Mouse (Mus musculus) gastrocnemius, postnatal 4 days (tissue): ENCODE measurements around the gene Olfr1259. TPM values are rescaled to one million over a fixed set of nuclear protein-coding genes. Genes with fewer than 3 reads are reported as not detected.
"Not testable (repeated sequence)": the region's sequence is repeated elsewhere in the genome, so short reads cannot be mapped to it uniquely, and the experiment has no call there.

Source experiments
- DNase-seq, 2 experiments: peaks; one replicate each; pipeline ENCODE4 v3.0.0; 2021 to 2022; ENCODE audit warnings: low spot score in 2 of 2, mixed read lengths in 2 of 2
- long read RNA-seq, 2 experiments: library from polyadenylated mRNA; stranded (forward); transcript quantifications; one replicate each; pipeline ENCODE4 v2.0.0; 2021
- total RNA-seq, 2 experiments: library from RNA; stranded (reverse); gene quantifications; 2 replicates each; pipeline ENCODE4 v1.2.3; 2021

The Olfr1259 gene
- total RNA-seq: not detected
- long read RNA-seq, experiment 1: 0 reads
- long read RNA-seq, experiment 2: 0 reads

DNA sequence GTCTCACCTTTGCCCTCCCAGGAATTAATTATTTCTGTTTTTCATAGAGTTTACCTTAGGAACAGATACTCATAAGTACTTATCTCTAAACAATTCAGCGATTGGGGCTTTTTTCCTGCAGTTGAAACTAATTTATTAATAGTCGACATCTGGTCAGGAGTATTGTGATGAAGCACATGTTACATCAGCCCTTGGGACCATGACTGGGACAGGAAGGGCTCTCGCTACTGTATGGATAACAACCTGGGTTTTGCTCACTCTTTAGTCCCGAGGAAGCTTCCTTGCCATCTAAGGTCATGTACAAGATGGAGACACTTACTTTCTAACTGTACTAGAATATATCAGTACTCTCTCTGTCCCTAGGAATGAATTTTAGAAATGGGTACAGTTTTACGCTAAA lies at the start of gene Olfr1259:
Gene Olfr1259, minus strand, starts transcription at position 101 of the 400 bp plus-strand sequence.
- DNase-seq: no peak

DNA sequence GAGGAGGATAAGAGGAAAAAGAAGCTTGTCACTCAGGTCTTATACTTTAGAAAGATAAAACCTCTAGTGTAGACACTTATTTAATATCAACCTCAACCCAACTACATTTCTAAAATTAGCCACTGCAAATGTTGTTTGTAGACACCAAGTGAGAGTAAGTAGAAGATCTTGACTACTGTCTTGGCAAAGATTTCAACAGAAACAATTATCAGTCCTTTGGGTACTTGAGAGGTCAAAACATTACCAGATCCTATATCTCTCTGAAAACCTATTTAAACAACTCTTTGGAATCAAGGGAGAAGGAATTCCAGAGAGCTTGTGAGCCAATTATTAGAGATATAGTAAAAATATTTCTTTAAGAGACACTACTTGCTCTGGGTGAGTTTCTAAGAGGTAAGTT lies 42.5 kb upstream of the Olfr1259 start, which contains the start of gene Olfr1261:
Gene Olfr1261, plus strand, starts transcription at position 301 of the 400 bp plus-strand sequence.
- DNase-seq: no peak

DNA sequence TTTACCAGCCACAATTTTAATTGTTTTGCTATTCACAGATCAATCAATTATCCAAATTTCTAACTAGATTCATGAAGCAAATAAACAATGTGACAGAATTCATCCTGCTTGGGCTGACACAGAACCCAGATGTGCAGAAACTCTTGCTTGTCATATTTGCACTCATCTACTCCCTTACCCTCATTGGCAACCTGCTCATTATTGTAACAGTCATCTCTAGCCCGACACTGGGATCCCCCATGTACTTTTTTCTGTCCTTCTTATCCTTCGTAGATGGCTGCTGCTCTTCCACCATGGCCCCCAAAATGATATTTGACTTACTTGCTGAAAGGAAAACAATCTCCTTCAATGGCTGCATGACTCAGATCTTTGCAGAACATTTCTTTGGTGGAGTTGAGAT lies 29.2 kb upstream of the Olfr1259 start:
- no peak for DNase-seq

DNA sequence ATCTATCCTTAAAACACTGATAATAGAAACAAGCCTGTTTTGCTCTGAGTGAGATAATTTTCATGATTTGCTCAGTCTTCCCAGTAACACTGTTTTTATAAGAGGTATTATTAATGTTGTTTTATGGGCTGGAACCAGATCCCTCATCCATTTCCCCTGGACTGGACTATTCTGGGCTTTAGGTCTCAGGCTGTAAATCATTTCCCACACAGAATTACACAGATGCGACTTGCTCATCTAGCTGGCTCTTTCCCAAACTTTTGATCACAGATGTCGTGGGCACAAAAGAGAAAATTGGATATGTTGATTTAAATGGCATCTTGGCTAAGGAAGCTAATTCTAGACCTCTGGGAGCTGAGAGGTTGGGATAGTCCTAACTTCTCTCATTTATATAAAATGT lies 25.7 kb upstream of the Olfr1259 start, which contains the start of gene Olfr1260:
Gene Olfr1260, plus strand, starts transcription at position 157 of the 400 bp plus-strand sequence.
- no peak for DNase-seq

DNA sequence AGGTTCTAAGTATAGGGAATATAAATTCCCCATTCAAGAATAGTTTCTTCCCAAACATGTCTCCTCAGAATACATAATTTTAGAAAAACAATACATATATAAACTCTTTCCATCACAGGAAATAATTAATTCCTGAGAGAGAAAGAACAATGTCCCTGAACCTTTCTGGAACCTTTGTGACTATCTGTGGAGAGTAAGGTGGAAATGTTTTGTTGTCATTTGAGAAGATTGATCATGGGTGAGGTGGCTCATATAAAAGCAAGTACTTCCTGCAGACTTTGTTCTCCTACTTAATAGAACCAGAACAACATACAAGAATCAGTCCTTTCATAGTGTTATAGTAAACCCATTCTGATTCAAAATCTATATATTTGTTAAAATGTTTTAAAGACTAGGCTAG lies 21.5 kb downstream of the Olfr1259 start, which contains the start of gene Olfr1258:
Gene Olfr1258, plus strand, starts transcription at position 301 of the 400 bp plus-strand sequence.
- DNase-seq: no peak

DNA sequence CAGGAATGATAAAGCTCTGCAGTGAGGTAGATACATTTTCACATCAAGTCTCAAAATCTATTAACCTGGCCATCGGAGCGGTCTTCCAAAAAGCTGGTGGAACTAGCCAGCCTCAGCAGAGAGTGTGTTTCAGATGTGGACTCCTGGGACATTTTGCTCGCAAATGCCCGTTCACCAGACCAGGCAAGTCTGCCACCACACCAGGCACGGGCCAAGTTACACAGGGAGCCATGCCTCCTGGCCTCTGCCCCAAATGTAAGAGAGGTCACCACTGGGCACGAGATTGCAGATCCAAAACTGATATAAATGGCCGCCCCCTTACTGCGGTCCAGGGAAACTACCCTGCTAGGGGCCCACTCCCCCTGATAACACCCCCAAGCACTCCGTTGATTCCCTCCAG lies 35.8 kb downstream of the Olfr1259 start:
- DNase-seq: not testable (repeated sequence)

Other genes starting within 250 kb of the Olfr1259 start
- not detected for gene Olfr1252, start 223.7 kb downstream of the Olfr1259 start, total RNA-seq
- gene Olfr1253, start 191.6 kb downstream of the Olfr1259 start, total RNA-seq: not detected
- gene Olfr1254, start 155.0 kb downstream of the Olfr1259 start, total RNA-seq: not detected
- gene Olfr1255, start 136.6 kb downstream of the Olfr1259 start, total RNA-seq: not detected
- not detected for gene Olfr1256, start 107.1 kb downstream of the Olfr1259 start, total RNA-seq
- gene Olfr48, start 100.5 kb downstream of the Olfr1259 start, total RNA-seq: not detected
- gene Olfr1257, start 70.2 kb downstream of the Olfr1259 start, total RNA-seq: not detected
- not detected for gene Olfr1258, start 21.4 kb downstream of the Olfr1259 start, total RNA-seq
- not detected for gene Olfr1260, start 25.7 kb upstream of the Olfr1259 start, total RNA-seq
- gene Olfr1261, start 42.6 kb upstream of the Olfr1259 start, total RNA-seq: not detected
- not detected for gene Olfr1262, start 51.5 kb upstream of the Olfr1259 start, total RNA-seq
- not detected for gene Olfr1263, start 63.5 kb upstream of the Olfr1259 start, total RNA-seq
- not detected for gene Olfr1264, start 76.9 kb upstream of the Olfr1259 start, total RNA-seq
- gene Olfr1265, start 86.7 kb upstream of the Olfr1259 start, total RNA-seq: not detected
- not detected for gene Olfr140, start 114.9 kb upstream of the Olfr1259 start, total RNA-seq
- not detected for gene Olfr1269, start 172.7 kb upstream of the Olfr1259 start, total RNA-seq
- not detected for gene Olfr32, start 193.6 kb upstream of the Olfr1259 start, total RNA-seq
- gene Olfr1270, start 204.4 kb upstream of the Olfr1259 start, total RNA-seq: not detected